Mouse (Mus musculus): ENCODE data around the gene Disp1.
A peak's percentile ranks its signal among the peaks of the same experiment; 100 is the strongest.

DNA sequence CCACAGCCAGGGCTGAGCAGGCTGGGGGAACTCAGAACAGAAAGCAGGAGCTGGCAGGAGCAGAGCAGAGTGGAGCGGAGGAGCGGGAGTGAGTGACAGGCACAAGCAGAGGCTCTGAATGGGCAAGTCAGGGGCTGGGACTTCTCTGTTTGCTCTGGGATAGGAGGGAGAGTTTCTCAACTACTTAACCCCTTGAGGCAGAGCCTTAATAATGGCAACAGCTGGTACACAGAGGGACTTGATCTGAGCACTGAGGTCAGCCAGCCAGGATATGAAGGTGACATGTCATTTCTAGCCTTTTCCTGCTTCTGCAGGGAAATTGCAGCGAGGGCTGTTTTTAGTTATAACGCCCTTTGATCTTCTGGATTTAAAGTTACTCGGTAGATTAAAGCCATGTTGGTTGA is 73.9 kb downstream of the Disp1 start:
- TF ChIP-seq CTCF (IDR thresholded peaks at IDR 0.05; ENCODE audit: control insufficient read depth, insufficient read depth, insufficient read length): no peak
- TF ChIP-seq USF1 (IDR thresholded peaks at IDR 0.05; ENCODE audit: low read depth): no peak
- TF ChIP-seq CEBPB (IDR thresholded peaks at IDR 0.05; ENCODE audit: low read depth): peak; percentile 8
- no peak for TF ChIP-seq MAX (IDR thresholded peaks at IDR 0.05)
- peak; percentile 34 for TF ChIP-seq MYOD1 (IDR thresholded peaks at IDR 0.05; ENCODE audit: control insufficient read depth, insufficient read length, low read depth)
- no peak for TF ChIP-seq MYOG (IDR thresholded peaks at IDR 0.05; ENCODE audit: control insufficient read depth, extremely low read depth, insufficient read length)

All from C2C12 (cell line).